Mouse (Mus musculus): ENCODE measurements around the gene Mindy3. TPM values are rescaled to one million over a fixed set of nuclear protein-coding genes. Genes with fewer than 3 reads are reported as not detected.

Mindy3 gene
- polyA plus RNA-seq, 1 experiment, result 38.9 TPM

- H3K4me1 ChIP-seq (ENCODE audit: control insufficient read depth, insufficient read depth, insufficient read length, low read length), result no peaks in the 10 kb centered on the region; the same call in 1 of the 2 replicates
- no peak overlapping the region for H3K4me3 ChIP-seq (ENCODE audit: insufficient read depth, low read depth, low read length)
- no peak overlapping the region for H3K27ac ChIP-seq (replicated peaks; ENCODE audit: low read depth, low read length)
These were observed 30.2 kb downstream of the Mindy3 start for GRCm38 (mm10) chr2:12389028-12389427.

- Histone ChIP-seq H3K27ac (replicated peaks; ENCODE audit: low read depth, low read length) (no peak overlapping the region), H3K4me3 (ENCODE audit: insufficient read depth, low read depth, low read length) (no peak overlapping the region), H3K4me1 (ENCODE audit: control insufficient read depth, insufficient read depth, insufficient read length, low read length) (no peaks in the 10 kb centered on the region; the same call in 1 of the 2 replicates)
These were observed 30.7 kb downstream of the Mindy3 start for GRCm38 (mm10) chr2:12388569-12388968.

- H3K4me3 ChIP-seq (ENCODE audit: insufficient read depth, low read depth, low read length), result no peak overlapping the region
- peaks cover 5% of the 10 kb centered on the region for H3K4me1 ChIP-seq (ENCODE audit: control insufficient read depth, insufficient read depth, insufficient read length, low read length)
- H3K27ac ChIP-seq (replicated peaks; ENCODE audit: low read depth, low read length), result no peak overlapping the region
These were observed 34.9 kb downstream of the Mindy3 start for GRCm38 (mm10) chr2:12384389-12384788.

- Histone ChIP-seq H3K4me1 (ENCODE audit: control insufficient read depth, insufficient read depth, insufficient read length, low read length) (peaks cover 5% of the 10 kb centered on the region), H3K4me3 (ENCODE audit: insufficient read depth, low read depth, low read length) (no peak overlapping the region), H3K27ac (replicated peaks; ENCODE audit: low read depth, low read length) (no peak overlapping the region)
These were observed 36.6 kb downstream of the Mindy3 start for GRCm38 (mm10) chr2:12382650-12383049.

- Histone ChIP-seq H3K27ac (replicated peaks; ENCODE audit: low read depth, low read length) (no peak overlapping the region), H3K4me3 (ENCODE audit: insufficient read depth, low read depth, low read length) (no peak overlapping the region), H3K4me1 (ENCODE audit: control insufficient read depth, insufficient read depth, insufficient read length, low read length) (peaks cover 5% of the 10 kb centered on the region)
These were observed 39.0 kb downstream of the Mindy3 start for GRCm38 (mm10) chr2:12380233-12380632.

GRCm38 (mm10) chr2:12378591-12378990, 40.7 kb downstream of the Mindy3 start:
- Histone ChIP-seq H3K27ac (replicated peaks; ENCODE audit: low read depth, low read length) (no peak overlapping the region), H3K4me1 (ENCODE audit: control insufficient read depth, insufficient read depth, insufficient read length, low read length) (peaks cover 5% of the 10 kb centered on the region; the same call in 1 of the 2 replicates), H3K4me3 (ENCODE audit: insufficient read depth, low read depth, low read length) (no peak overlapping the region)

GRCm38 (mm10) chr2:12377024-12377423, 42.2 kb downstream of the Mindy3 start:
- Histone ChIP-seq H3K4me3 (ENCODE audit: insufficient read depth, low read depth, low read length) (no peak overlapping the region), H3K27ac (replicated peaks; ENCODE audit: low read depth, low read length) (no peak overlapping the region), H3K4me1 (ENCODE audit: control insufficient read depth, insufficient read depth, insufficient read length, low read length) (no peaks in the 10 kb centered on the region)

GRCm38 (mm10) chr2:12372883-12373282, 46.4 kb downstream of the Mindy3 start:
- no peaks in the 10 kb centered on the region for H3K4me1 ChIP-seq (ENCODE audit: control insufficient read depth, insufficient read depth, insufficient read length, low read length)
- H3K4me3 ChIP-seq (ENCODE audit: insufficient read depth, low read depth, low read length), result no peak overlapping the region
- H3K27ac ChIP-seq (replicated peaks; ENCODE audit: low read depth, low read length), result no peak overlapping the region

- H3K4me3 ChIP-seq (ENCODE audit: insufficient read depth, low read depth, low read length), result no peak overlapping the region
These were observed 47.9 kb downstream of the Mindy3 start for GRCm38 (mm10) chr2:12371401-12371800.

GRCm38 (mm10) chr2:12368451-12368850, 50.8 kb downstream of the Mindy3 start:
- Histone ChIP-seq H3K27ac (replicated peaks; ENCODE audit: low read depth, low read length) (no peak overlapping the region), H3K4me3 (ENCODE audit: insufficient read depth, low read depth, low read length) (no peak overlapping the region), H3K4me1 (ENCODE audit: control insufficient read depth, insufficient read depth, insufficient read length, low read length) (no peaks in the 10 kb centered on the region)

More at GRCm38 (mm10) chr2:12371401-12371800, 47.9 kb downstream of the Mindy3 start:
- H3K4me1 ChIP-seq (ENCODE audit: control insufficient read depth, insufficient read depth, insufficient read length, low read length), result no peaks in the 10 kb centered on the region
- no peak overlapping the region for H3K27ac ChIP-seq (replicated peaks; ENCODE audit: low read depth, low read length)

GRCm38 (mm10) chr2:12368016-12368415, 51.3 kb downstream of the Mindy3 start:
- Histone ChIP-seq H3K4me3 (ENCODE audit: insufficient read depth, low read depth, low read length) (no peak overlapping the region), H3K27ac (replicated peaks; ENCODE audit: low read depth, low read length) (no peak overlapping the region), H3K4me1 (ENCODE audit: control insufficient read depth, insufficient read depth, insufficient read length, low read length) (no peaks in the 10 kb centered on the region)

GRCm38 (mm10) chr2:12361310-12361709, 58.0 kb downstream of the Mindy3 start:
- H3K27ac ChIP-seq (replicated peaks; ENCODE audit: low read depth, low read length), result no peak overlapping the region
- no peak overlapping the region for H3K4me3 ChIP-seq (ENCODE audit: insufficient read depth, low read depth, low read length)
- H3K4me1 ChIP-seq (ENCODE audit: control insufficient read depth, insufficient read depth, insufficient read length, low read length), result no peaks in the 10 kb centered on the region

GRCm38 (mm10) chr2:12354837-12355236, 64.4 kb downstream of the Mindy3 start:
- no peaks in the 10 kb centered on the region for H3K4me1 ChIP-seq (ENCODE audit: control insufficient read depth, insufficient read depth, insufficient read length, low read length)
- no peak overlapping the region for H3K27ac ChIP-seq (replicated peaks; ENCODE audit: low read depth, low read length)
- no peak overlapping the region for H3K4me3 ChIP-seq (ENCODE audit: insufficient read depth, low read depth, low read length)

- Histone ChIP-seq H3K4me1 (ENCODE audit: control insufficient read depth, insufficient read depth, insufficient read length, low read length) (no peaks in the 10 kb centered on the region), H3K4me3 (ENCODE audit: insufficient read depth, low read depth, low read length) (no peak overlapping the region), H3K27ac (replicated peaks; ENCODE audit: low read depth, low read length) (no peak overlapping the region)
These were observed 70.4 kb downstream of the Mindy3 start for GRCm38 (mm10) chr2:12348914-12349313.

GRCm38 (mm10) chr2:12331962-12332361, 87.3 kb downstream of the Mindy3 start:
- no peaks in the 10 kb centered on the region for H3K4me1 ChIP-seq (ENCODE audit: control insufficient read depth, insufficient read depth, insufficient read length, low read length)
- no peak overlapping the region for H3K4me3 ChIP-seq (ENCODE audit: insufficient read depth, low read depth, low read length)
- no peak overlapping the region for H3K27ac ChIP-seq (replicated peaks; ENCODE audit: low read depth, low read length)

GRCm38 (mm10) chr2:12329620-12330019, 89.7 kb downstream of the Mindy3 start:
- no peak overlapping the region for H3K4me3 ChIP-seq (ENCODE audit: insufficient read depth, low read depth, low read length)
- no peaks in the 10 kb centered on the region for H3K4me1 ChIP-seq (ENCODE audit: control insufficient read depth, insufficient read depth, insufficient read length, low read length)
- H3K27ac ChIP-seq (replicated peaks; ENCODE audit: low read depth, low read length), result no peak overlapping the region

- Histone ChIP-seq H3K4me1 (ENCODE audit: control insufficient read depth, insufficient read depth, insufficient read length, low read length) (no peaks in the 10 kb centered on the region), H3K4me3 (ENCODE audit: insufficient read depth, low read depth, low read length) (no peak overlapping the region), H3K27ac (replicated peaks; ENCODE audit: low read depth, low read length) (no peak overlapping the region)
These were observed 90.2 kb downstream of the Mindy3 start for GRCm38 (mm10) chr2:12329068-12329407.
